In genomic region chr19:8802130-8802821, GRCm38 (mm10) we compare ENCODE assay signal across 8 mouse cellular contexts. TPM values are rescaled to one million over a fixed set of nuclear protein-coding genes. Genes with fewer than 3 reads are reported as not detected.
DNase-seq lines count a peak whose midpoint lies in the region; ATAC-seq lines count a peak whose summit lies in the region.

Gene Zbtb3 (plus strand): TSS chr19:8802555.

- H3K4me2 ChIP-seq in heart, embryonic 13.5 days, result peak within 1 kb of the TSS; percentile 84
- peak within 1 kb of the TSS; percentile 81 for H3K4me2 ChIP-seq in liver, embryonic 12.5 days
- peak within 1 kb of the TSS; percentile 73 for H3K4me2 ChIP-seq in stomach, embryonic 15.5 days

- peak within 1 kb of the TSS; percentile 84 for H3K9ac ChIP-seq in heart, embryonic 13.5 days
- H3K9ac ChIP-seq in liver, embryonic 12.5 days, result peak within 1 kb of the TSS; percentile 68
- no peak within 1 kb of the TSS; the same call in 1 of the 2 replicates for H3K9ac ChIP-seq in stomach, embryonic 15.5 days

- peak; percentile 97 for ATAC-seq in heart, embryonic 13.5 days (ENCODE audit: extremely low read depth, insufficient number of reproducible peaks, low FRiP score, low TSS enrichment)
- ATAC-seq in liver, embryonic 12.5 days, result peak; percentile 96
- ATAC-seq in stomach, embryonic 15.5 days (ENCODE audit: insufficient read depth, low FRiP score, low read depth), result peak; percentile 98

- H3K27ac ChIP-seq in brown adipose tissue, adult 24 weeks (replicated peaks; ENCODE audit: low read depth, low read length), result peak within 1 kb of the TSS; percentile 54
- H3K27ac ChIP-seq in heart, embryonic 13.5 days (replicated peaks), result peak within 1 kb of the TSS; percentile 90
- peak within 1 kb of the TSS; percentile 83 for H3K27ac ChIP-seq in liver, embryonic 12.5 days
- H3K27ac ChIP-seq in stomach, embryonic 15.5 days, result peak within 1 kb of the TSS; percentile 92

- H3K27me3 ChIP-seq in heart, embryonic 13.5 days (replicated peaks), result no peaks in the 10 kb centered on the region
- no peaks in the 10 kb centered on the region for H3K27me3 ChIP-seq in liver, embryonic 12.5 days (replicated peaks)
- no peaks in the 10 kb centered on the region for H3K27me3 ChIP-seq in stomach, embryonic 15.5 days (replicated peaks)

- WGBS in heart, embryonic 13.5 days, result under 1% methylated on average over 30 of the region's 30 CpGs
- WGBS in liver, embryonic 12.5 days (ENCODE audit: insufficient replicate concordance), result under 1% methylated on average over 30 of the region's 30 CpGs
- WGBS in stomach, embryonic 15.5 days, result under 1% methylated on average over 30 of the region's 30 CpGs

- H3K9me3 ChIP-seq in heart, embryonic 13.5 days, result no peaks in the 10 kb centered on the region
- H3K9me3 ChIP-seq in liver, embryonic 12.5 days (replicated peaks), result no peaks in the 10 kb centered on the region
- H3K9me3 ChIP-seq in stomach, embryonic 15.5 days, result no peaks in the 10 kb centered on the region

- H3K36me3 ChIP-seq in heart, embryonic 13.5 days, result peaks cover 34% of the 10 kb centered on the region
- peaks cover 24% of the 10 kb centered on the region for H3K36me3 ChIP-seq in liver, embryonic 12.5 days
- peaks cover 6% of the 10 kb centered on the region; the same call in 1 of the 2 replicates for H3K36me3 ChIP-seq in stomach, embryonic 15.5 days

- H3K4me1 ChIP-seq in brown adipose tissue, adult 24 weeks (ENCODE audit: control insufficient read depth, insufficient read depth, insufficient read length, low read length), result 0 out of 2 replicates have a peak, but pooled peaks cover 10% of the 10 kb centered on the region
- peaks cover 19% of the 10 kb centered on the region for H3K4me1 ChIP-seq in heart, embryonic 13.5 days
- peaks cover 41% of the 10 kb centered on the region for H3K4me1 ChIP-seq in liver, embryonic 12.5 days
- peaks cover 17% of the 10 kb centered on the region for H3K4me1 ChIP-seq in stomach, embryonic 15.5 days

- peak; percentile 96 for DNase-seq in CD4-positive, CD25-positive, alpha-beta regulatory T cell, adult 2 months (ENCODE audit: low read depth, low spot score)
- peak; percentile 91 for DNase-seq in fat pad, adult 2 months (ENCODE audit: extremely low read depth, low read depth, low spot score)
- DNase-seq in kidney, postnatal 10 days, result peak; percentile 95
- DNase-seq in natural killer cell, adult 2 months (ENCODE audit: low spot score in 2 of 2), result peak; percentile 91 to 93

- peak within 1 kb of the TSS; percentile 72 for H3K4me3 ChIP-seq in brown adipose tissue, adult 24 weeks (ENCODE audit: insufficient read depth, low read depth, low read length)
- H3K4me3 ChIP-seq in heart, embryonic 13.5 days, result peak within 1 kb of the TSS; percentile 76
- peak within 1 kb of the TSS; percentile 67 for H3K4me3 ChIP-seq in liver, embryonic 12.5 days
- peak within 1 kb of the TSS; percentile 70 for H3K4me3 ChIP-seq in stomach, embryonic 15.5 days (replicated peaks)

RNA-seq across cellular contexts. Expression of gene Zbtb3, which starts in this region (rescaled TPM):
- 1.2 and 2.8 TPM in 2 replicates for polyA plus RNA-seq in brown adipose tissue, adult 24 weeks (2012; ENCODE audit: insufficient read depth, insufficient read length, missing spikeins)
- polyA plus RNA-seq in heart, embryonic 13.5 days (2015; fragmentation: Nextera tagmentation; extraction: Ambion mirVana), result 3.7 and 3.9 TPM in 2 replicates
- 2.3 and 2.8 TPM in 2 replicates for polyA plus RNA-seq in liver, embryonic 12.5 days (2016; fragmentation: Nextera tagmentation; extraction: Ambion mirVana)
- 4.1 and 4.4 TPM in 2 replicates for polyA plus RNA-seq in stomach, embryonic 15.5 days (2015; fragmentation: Nextera tagmentation; extraction: Ambion mirVana)

Comparison
In these comparisons a context has a peak if more than half of its experiments do, and no peak if none do; other contexts are left out.
1. Peak in every context shown above with its lines: DNase-seq, ATAC-seq, H3K4me3 ChIP-seq and H3K27ac ChIP-seq.